18 mouse cellular contexts compared by ENCODE assay signal in genomic region chr17:49500234-49500633, GRCm38 (mm10).
DNase-seq lines count a peak whose midpoint lies in the region; TF ChIP-seq lines count a peak whose summit lies in the region.
"Had no signal": no experiment of that assay in that cellular context is flagged by ENCODE, and none has a peak within 500 bp of the region (broad histone marks: within the 10 kb centered on the region; RNA-seq: fewer than 3 reads in every experiment).

No protein-coding gene starts in this region.

- intact Hi-C loops in left cerebral cortex, postnatal 4 days (cut with DNase I) = no loop called here
- intact Hi-C loops in gastrocnemius, postnatal 14 days (cut with DNase I; ENCODE audit: low total_unique reads) = no loop called here

- H3K27me3 ChIP-seq in cerebellum, adult 2 months (ENCODE audit: control insufficient read depth, insufficient read depth, low read length) = no peaks in the 10 kb centered on the region
- H3K27me3 ChIP-seq: forebrain, embryonic 12.5 days; heart, embryonic 13.5 days; kidney, embryonic 15.5 days; limb, embryonic 15.5 days; Patski; stomach, embryonic 15.5 days had no signal

- DNase-seq in cerebellum, adult 2 months = no peak
- DNase-seq in cerebellum, adult 11-12 months = no peak
- DNase-seq in left cerebral cortex, postnatal 4 days = peak; percentile 36
- DNase-seq in left cerebral cortex, adult 8-10 months (ENCODE audit: low spot score in 2 of 2) = no peak
- DNase-seq in MN1 (ENCODE audit: low spot score) = peak; percentile 48
- peak; percentile 74 for DNase-seq in adrenal gland, postnatal 25 days
- no peak for DNase-seq in spleen, postnatal 36 days (ENCODE audit: low spot score in 2 of 2)
- no peak for DNase-seq in gastrocnemius, postnatal 14 days
- DNase-seq: gastrocnemius, adult 2 months; heart, adult 11 months; layer of hippocampus, postnatal 36 days; lung, postnatal 36 days had no signal

- 36% methylated on average over 2 of the region's 2 CpGs for WGBS in cerebellum, adult 2 months

- no peak overlapping the region for H3K4me3 ChIP-seq in cerebellum, adult 2 months (replicated peaks; ENCODE audit: insufficient read depth, low read depth, low read length)
- H3K4me3 ChIP-seq: forebrain, embryonic 12.5 days; gastrocnemius, adult 2 months; heart, embryonic 13.5 days; kidney, embryonic 15.5 days; limb, embryonic 15.5 days; stomach, embryonic 15.5 days had no signal

- TF ChIP-seq POLR2A in cerebellum, adult 2 months (IDR thresholded peaks at IDR 0.05; ENCODE audit: borderline replicate concordance, insufficient read depth, low read length) = no peak

- TF ChIP-seq CTCF in cerebellum, adult 2 months (IDR thresholded peaks at IDR 0.05; ENCODE audit: borderline replicate concordance, insufficient read depth, low read depth, low read length) = no peak

- peaks cover 34% of the 10 kb centered on the region for H3K4me1 ChIP-seq in cerebellum, adult 2 months (ENCODE audit: control insufficient read depth, insufficient read depth, low read length)
- H3K4me1 ChIP-seq: kidney, embryonic 15.5 days; limb, embryonic 15.5 days; stomach, embryonic 15.5 days had no signal

- peak overlapping the region; percentile 31 for H3K27ac ChIP-seq in cerebellum, adult 2 months (ENCODE audit: insufficient read depth, low read length)
- H3K27ac ChIP-seq: forebrain, embryonic 12.5 days; gastrocnemius, adult 2 months; heart, embryonic 13.5 days; kidney, embryonic 15.5 days; limb, embryonic 15.5 days; stomach, embryonic 15.5 days had no signal

Comparison
In these comparisons a context has a peak if more than half of its experiments do, and no peak if none do; other contexts are left out.
1. DNase-seq: peak in left cerebral cortex, postnatal 4 days (single experiment), MN1 (single experiment) and adrenal gland, postnatal 25 days (single experiment); none in cerebellum, adult 2 months (0 of 2), cerebellum, adult 11-12 months (single experiment), left cerebral cortex, adult 8-10 months (0 of 2), spleen, postnatal 36 days (0 of 2) and gastrocnemius, postnatal 14 days (single experiment).